Mouse (Mus musculus) gastrocnemius, postnatal 10 days (tissue): ENCODE results near the gene Dock8. TPM values are rescaled to one million over a fixed set of nuclear protein-coding genes. Genes with fewer than 3 reads are reported as not detected.

Experiments used
- DNase-seq: peaks from one replicate; pipeline ENCODE4 v3.0.0; 2021; ENCODE audit warnings: mixed read lengths
- long read RNA-seq, 2 experiments: library from polyadenylated mRNA; stranded (forward); transcript quantifications; one replicate each; pipeline ENCODE4 v2.0.0; 2021
- total RNA-seq, 2 experiments: library from RNA; stranded (reverse); gene quantifications; 2 replicates each; pipeline ENCODE4 v1.2.3; 2021

Dock8 gene
- total RNA-seq: 1 to 10 TPM; 4.3 to 5.1 TPM
- long read RNA-seq, experiment 1, partial matches to known transcripts: 0 of 1 reads
- long read RNA-seq, experiment 1, other reads (novel, unspliced or antisense): 1 of 1 reads
- long read RNA-seq, experiment 2, partial matches to known transcripts: 0 of 2 reads
- long read RNA-seq, experiment 2, other reads (novel, unspliced or antisense): 2 of 2 reads

DNA sequence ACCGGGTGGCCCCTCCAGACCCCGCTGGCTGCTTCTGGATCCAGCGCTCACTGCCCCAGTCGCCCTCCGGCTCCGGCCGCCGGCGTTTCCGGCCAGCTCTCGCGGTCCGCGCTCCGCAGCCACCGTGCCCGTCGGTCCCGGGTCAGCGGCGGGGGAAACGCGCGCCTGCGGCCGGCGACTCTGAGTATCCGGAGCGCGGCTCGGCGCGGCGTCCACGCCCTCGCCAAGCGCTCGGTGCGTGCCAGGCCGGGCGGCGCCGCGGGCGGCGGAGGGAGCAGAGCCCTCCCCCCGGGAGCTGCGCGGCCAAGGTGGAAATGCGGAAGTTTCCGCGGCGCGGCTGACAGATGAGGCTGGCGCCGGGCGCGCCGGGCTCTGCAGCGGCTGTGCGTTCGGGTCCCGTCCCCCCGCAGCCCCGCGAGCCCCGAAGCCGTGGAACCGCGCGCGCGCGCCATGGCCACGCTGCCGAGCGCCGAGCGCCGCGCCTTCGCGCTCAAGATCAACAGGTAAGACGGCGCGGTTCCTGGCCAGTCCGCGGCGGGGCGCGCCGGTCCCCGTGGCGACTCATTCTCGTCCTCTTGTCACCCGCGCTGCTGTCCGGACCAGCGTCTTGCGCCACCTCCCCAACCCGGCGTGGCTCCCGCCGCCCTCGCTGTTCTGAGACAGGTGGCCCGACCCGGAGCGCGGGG, at the start of gene Dock8:
Gene Dock8 (plus strand): TSS at position 334 of the 686 bp plus-strand sequence.
- peak; percentile 67 for DNase-seq

GRCm38 (mm10) chr19:24958531-24958930, 40.8 kb upstream of the Dock8 start:
- DNase-seq: no peak

DNA sequence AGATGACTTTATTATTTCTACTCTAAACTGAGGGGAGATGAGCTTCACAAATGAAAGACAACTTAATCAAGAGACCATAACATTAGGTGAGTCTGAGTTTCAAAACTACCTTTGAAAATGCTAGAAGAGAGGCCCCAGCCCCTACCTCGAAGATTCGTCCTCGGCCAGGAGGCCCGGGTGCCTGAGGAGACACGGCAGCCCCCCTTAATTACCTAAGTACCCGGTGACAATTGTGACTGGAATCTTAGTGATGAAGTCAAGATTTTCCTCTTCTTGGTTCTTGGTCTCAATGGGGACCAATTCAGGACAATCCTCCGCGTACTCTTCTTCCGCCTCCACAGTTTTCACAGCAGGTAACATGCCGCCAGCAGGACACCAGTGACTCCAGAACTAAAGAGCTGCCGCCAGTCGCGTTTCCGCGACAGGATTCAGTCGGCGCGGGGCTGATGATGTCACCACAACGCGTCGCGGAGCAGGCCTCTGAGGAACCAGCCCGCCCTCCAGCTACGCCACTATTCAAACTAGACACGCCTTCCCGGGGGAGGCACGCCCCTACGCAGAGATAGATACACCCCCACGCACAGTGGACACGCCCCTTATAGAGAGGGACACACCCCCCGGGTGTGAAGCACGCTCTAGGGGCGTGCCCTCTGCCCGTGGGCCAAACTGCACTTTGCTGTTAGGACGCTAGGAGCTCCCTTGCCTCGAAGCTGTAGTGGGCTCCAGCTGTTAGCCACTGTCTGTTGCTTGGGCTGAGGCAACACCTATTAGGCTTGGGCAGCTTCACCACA, 38.0 kb upstream of the Dock8 start, which contains the start of gene Cbwd1:
Gene Cbwd1 (minus strand): TSS at position 439 of the 791 bp plus-strand sequence.
- peak; percentile 98 for DNase-seq

DNA sequence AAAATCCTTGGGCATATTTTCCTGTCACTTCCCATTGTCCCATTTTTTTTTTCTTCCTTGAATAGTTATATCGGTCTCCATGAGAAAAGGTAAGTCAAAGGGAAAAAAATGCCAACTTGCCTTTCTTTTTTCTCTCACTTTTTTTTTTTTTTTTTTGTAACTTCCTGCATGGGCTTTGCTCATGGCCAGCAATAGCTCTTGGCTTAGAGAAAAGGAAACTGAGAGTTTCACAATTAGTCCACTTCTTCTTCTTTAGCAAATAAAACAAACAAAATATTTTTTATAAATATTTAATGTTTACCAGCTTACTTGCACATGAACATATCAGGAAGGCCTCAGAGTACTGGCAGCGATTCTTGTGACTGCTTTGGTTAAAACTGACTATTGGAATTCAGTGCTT, 33.1 kb upstream of the Dock8 start:
- no peak for DNase-seq

GRCm38 (mm10) chr19:24966941-24967340, 32.4 kb upstream of the Dock8 start:
- no peak for DNase-seq

DNA sequence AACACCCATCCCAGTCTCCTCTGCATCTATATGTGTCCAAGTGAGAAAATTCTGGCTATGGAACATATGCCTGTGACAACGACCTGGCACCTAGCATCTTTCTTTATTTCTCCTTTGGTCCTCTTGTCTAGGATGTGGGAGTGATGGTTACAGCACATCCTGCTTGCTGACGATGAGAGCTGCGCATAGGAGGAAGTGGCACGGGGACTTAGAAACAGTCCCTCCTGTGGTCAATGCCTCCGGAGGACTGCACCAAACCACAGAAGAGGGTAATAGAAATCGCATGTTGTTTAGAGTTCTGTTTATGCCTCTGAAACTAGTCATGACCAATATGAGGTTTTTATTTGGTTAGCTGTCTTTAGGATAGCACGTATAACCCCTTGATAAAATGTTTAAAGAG, 28.0 kb upstream of the Dock8 start:
- DNase-seq: no peak

- DNase-seq: no peak
Measured at GRCm38 (mm10) chr19:24972701-24973390, 26.5 kb upstream of the Dock8 start.

- no peak for DNase-seq
Measured at GRCm38 (mm10) chr19:24977991-24978390, 21.3 kb upstream of the Dock8 start.

DNA sequence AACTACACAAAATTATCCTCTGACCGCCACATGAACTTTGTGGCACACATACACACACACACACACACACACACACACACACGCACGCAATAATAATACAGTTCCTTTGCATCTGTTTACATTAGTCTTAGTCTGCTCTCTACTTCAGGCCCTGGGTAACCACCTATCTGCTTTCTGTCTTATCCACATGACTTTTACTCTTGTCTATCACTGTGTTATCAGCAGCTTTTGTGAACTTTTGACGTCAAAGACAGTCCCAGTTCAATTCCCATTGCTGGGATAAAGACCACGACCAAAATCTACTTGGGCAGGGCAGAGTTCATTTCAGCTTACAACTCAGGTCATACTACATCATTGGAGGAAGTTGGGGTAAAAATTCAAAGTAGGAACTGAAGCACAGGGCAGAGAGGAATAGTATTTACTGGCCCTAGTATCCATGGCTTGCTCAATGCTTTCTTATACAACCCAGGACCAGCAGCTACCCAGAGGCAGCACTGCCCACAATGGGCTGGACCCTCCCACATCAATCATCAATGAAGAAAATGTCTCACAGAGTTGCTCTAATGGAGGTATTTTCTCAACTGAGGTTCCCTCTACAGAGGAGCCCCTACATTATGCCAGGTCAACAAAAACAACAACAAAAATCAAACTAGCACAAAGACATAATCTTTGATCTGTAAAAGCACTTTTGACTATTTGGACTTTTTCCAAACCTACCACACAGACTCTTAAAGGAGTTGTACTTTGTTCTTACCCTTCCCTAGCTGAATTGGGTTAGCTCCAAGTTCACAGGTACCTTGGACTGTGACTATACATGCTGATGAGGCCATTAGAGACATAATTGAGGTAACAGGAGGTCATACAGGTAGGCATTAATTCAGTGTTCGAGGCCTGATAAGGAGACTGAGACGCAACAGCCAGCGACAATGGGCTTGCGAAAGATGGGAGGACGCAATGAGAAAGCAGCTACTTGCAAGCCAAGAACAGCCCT, 20.2 kb upstream of the Dock8 start:
- DNase-seq: no peak

DNA sequence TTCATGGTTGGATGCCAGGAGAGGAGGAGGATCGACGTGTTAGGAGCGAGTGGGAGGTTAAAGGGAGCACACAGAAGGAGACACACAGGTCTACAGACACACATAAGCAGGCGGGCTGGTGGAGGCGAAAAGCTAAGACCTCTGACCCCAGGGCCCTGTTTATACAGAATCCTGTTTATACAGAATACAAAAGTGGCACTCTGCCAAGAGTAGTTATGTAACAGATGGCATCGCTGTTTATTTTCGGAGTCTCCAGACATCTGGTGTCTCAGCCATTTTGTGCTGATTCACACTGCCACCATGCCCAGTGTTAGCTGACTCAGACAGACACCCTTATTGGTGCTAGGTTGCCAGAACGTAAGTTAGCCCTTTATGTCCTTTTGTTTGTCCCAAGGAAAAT, 18.0 kb upstream of the Dock8 start:
- peak; percentile 10 for DNase-seq

GRCm38 (mm10) chr19:24983050-24983449, 16.3 kb upstream of the Dock8 start:
- DNase-seq: no peak

DNA sequence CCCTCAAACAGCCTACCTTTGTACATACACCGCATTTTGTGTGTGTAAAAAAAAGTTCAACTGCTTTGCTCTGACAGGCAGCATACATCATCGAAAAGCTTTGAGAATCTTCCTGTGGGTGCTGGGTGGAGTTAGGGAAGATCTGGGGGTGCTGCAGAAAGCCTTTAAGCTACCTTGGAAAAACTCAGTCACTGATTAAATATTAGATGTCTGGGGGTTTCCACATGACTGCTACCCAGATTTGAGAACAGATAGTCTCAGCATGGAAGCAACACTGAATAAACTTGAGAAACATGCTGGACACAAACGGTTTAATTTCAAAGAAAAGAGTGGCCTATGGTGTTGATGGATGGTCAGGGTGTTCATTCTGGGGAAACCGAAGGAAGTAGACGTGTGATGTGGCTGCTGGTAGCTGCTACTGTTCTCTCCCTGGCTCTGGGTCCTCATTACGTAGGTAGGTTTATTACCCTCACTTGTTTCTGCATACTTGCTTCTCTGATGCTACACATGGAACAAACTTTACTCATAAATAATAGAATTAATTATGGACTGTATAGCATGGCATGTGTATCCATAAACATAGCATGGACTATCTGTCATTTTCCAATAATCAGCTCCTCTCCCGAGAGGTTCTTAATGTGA, 15.4 kb upstream of the Dock8 start:
- DNase-seq: no peak

GRCm38 (mm10) chr19:24985045-24985444, 14.3 kb upstream of the Dock8 start:
- no peak for DNase-seq

GRCm38 (mm10) chr19:24987355-24987754, 12.0 kb upstream of the Dock8 start:
- DNase-seq: no peak

GRCm38 (mm10) chr19:24988831-24989230, 10.5 kb upstream of the Dock8 start:
- no peak for DNase-seq

- no peak for DNase-seq
Measured at GRCm38 (mm10) chr19:24990138-24990822, 9.1 kb upstream of the Dock8 start.

GRCm38 (mm10) chr19:24993526-24993925, 5.8 kb upstream of the Dock8 start:
- no peak for DNase-seq

DNA sequence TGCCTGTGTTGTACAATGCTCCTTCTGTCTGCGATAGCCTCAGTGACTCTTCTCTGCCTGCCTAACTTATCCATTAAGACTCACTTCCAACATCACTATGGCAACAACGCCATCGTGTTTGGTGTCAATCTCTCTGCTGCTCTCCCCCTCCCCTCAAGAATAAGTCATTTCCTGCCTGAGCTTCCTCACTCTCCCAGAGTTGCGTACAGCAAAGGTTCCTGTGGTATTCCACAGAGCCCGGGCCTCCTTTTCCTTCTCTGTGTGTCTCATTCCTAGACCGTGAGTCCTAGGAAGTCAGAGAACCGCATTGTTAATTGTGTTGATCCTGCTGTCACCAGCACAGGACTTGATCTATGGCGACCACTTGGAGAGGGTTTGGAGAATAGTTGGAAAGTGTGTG, 4.4 kb upstream of the Dock8 start:
- no peak for DNase-seq

GRCm38 (mm10) chr19:24996815-24997704, 2.3 kb upstream of the Dock8 start:
- DNase-seq: no peak
